Mouse (Mus musculus) CH12.LX (cell line): ENCODE measurements around the gene Ptprd.

Source experiments
- E2F4 ChIP-seq: IDR thresholded peaks from 2 replicates; pipeline ENCODE4 v1.6.1; 2011; ENCODE audit warnings: low read depth, low read length, improper control_type of control experiment; ENCODE audit not compliant: insufficient replicate concordance
- TCF12 ChIP-seq: IDR thresholded peaks from 2 replicates; pipeline ENCODE4 v1.6.1; 2014; ENCODE audit warnings: low read depth, mild to moderate bottlenecking, inconsistent platforms, low read length, improper control_type of control experiment

GRCm38 (mm10) chr4:76435920-76436319 is 1775.8 kb downstream of the Ptprd start:
- TF ChIP-seq TCF12 (no peak), E2F4 (no peak)
